Mouse (Mus musculus): ENCODE results near the gene Tnip1. TPM values are rescaled to one million over a fixed set of nuclear protein-coding genes. Genes with fewer than 3 reads are reported as not detected.

Tnip1 gene
- polyA plus RNA-seq (2015; fragmentation: Nextera tagmentation; extraction: Ambion mirVana) = 19.8 and 20.2 TPM in 2 replicates

GRCm38 (mm10) chr11:54962810-54963209 is at the start of gene Tnip1:
TSS of gene Tnip1 (minus strand) at chr11:54962917.
- no peak for ATAC-seq (ENCODE audit: insufficient number of reproducible peaks, insufficient read depth, low FRiP score, low TSS enrichment, low read depth)
- Histone ChIP-seq H3K27me3 (no peaks in the 10 kb centered on the region), H3K9me3 (no peaks in the 10 kb centered on the region), H3K4me1 (peaks cover 9% of the 10 kb centered on the region), H3K4me3 (no peak within 1 kb of the TSS), H3K36me3 (no peaks in the 10 kb centered on the region), H3K9ac (peak within 1 kb of the TSS; percentile 54), H3K27ac (no peak within 1 kb of the TSS), H3K4me2 (peak within 1 kb of the TSS; percentile 24)
- 32% methylated on average over 6 of the region's 6 CpGs for WGBS

- H3K9me3 ChIP-seq = no peaks in the 10 kb centered on the region
- peaks cover 5% of the 10 kb centered on the region; the same call in 1 of the 2 replicates for H3K4me1 ChIP-seq
- no peak overlapping the region for H3K9ac ChIP-seq
- H3K4me3 ChIP-seq = no peak overlapping the region
- no peak for ATAC-seq (ENCODE audit: insufficient number of reproducible peaks, insufficient read depth, low FRiP score, low TSS enrichment, low read depth)
- H3K27ac ChIP-seq = no peak overlapping the region
- H3K36me3 ChIP-seq = peaks cover 97% of the 10 kb centered on the region
- 91% methylated on average over 3 of the region's 3 CpGs for WGBS
- H3K4me2 ChIP-seq = no peak overlapping the region
- H3K27me3 ChIP-seq = no peaks in the 10 kb centered on the region
These were observed 48.7 kb upstream of the Tnip1 start for GRCm38 (mm10) chr11:55011440-55011839.

GRCm38 (mm10) chr11:55008230-55008629 is 45.5 kb upstream of the Tnip1 start:
- no peak overlapping the region for H3K4me3 ChIP-seq
- H3K9ac ChIP-seq = no peak overlapping the region
- H3K4me1 ChIP-seq = no peaks in the 10 kb centered on the region
- H3K4me2 ChIP-seq = no peak overlapping the region
- no peak for ATAC-seq (ENCODE audit: insufficient number of reproducible peaks, insufficient read depth, low FRiP score, low TSS enrichment, low read depth)
- WGBS = 83% methylated on average over 6 of the region's 6 CpGs
- peaks cover 100% of the 10 kb centered on the region for H3K36me3 ChIP-seq
- H3K27ac ChIP-seq = no peak overlapping the region
- no peaks in the 10 kb centered on the region for H3K9me3 ChIP-seq
- H3K27me3 ChIP-seq = no peaks in the 10 kb centered on the region

GRCm38 (mm10) chr11:55005684-55006083 is 43.0 kb upstream of the Tnip1 start:
- WGBS = 81% methylated on average over 5 of the region's 5 CpGs
- no peaks in the 10 kb centered on the region for H3K9me3 ChIP-seq
- no peaks in the 10 kb centered on the region for H3K4me1 ChIP-seq
- H3K27me3 ChIP-seq = no peaks in the 10 kb centered on the region
- H3K9ac ChIP-seq = no peak overlapping the region
- H3K4me3 ChIP-seq = no peak overlapping the region
- peaks cover 97% of the 10 kb centered on the region for H3K36me3 ChIP-seq
- H3K4me2 ChIP-seq = no peak overlapping the region
- ATAC-seq (ENCODE audit: insufficient number of reproducible peaks, insufficient read depth, low FRiP score, low TSS enrichment, low read depth) = no peak
- no peak overlapping the region for H3K27ac ChIP-seq

GRCm38 (mm10) chr11:55004970-55005502 is 42.3 kb upstream of the Tnip1 start:
- no peak for ATAC-seq (ENCODE audit: insufficient number of reproducible peaks, insufficient read depth, low FRiP score, low TSS enrichment, low read depth)
- WGBS = 83% methylated on average over 7 of the region's 7 CpGs

GRCm38 (mm10) chr11:54998708-54999107 is 36.0 kb upstream of the Tnip1 start:
- H3K9ac ChIP-seq = no peak overlapping the region
- no peak overlapping the region for H3K27ac ChIP-seq
- no peaks in the 10 kb centered on the region for H3K4me1 ChIP-seq
- ATAC-seq (ENCODE audit: insufficient number of reproducible peaks, insufficient read depth, low FRiP score, low TSS enrichment, low read depth) = no peak
- no peaks in the 10 kb centered on the region for H3K27me3 ChIP-seq
- no peaks in the 10 kb centered on the region for H3K9me3 ChIP-seq
- WGBS = 70% methylated on average over 2 of the region's 2 CpGs
- no peak overlapping the region for H3K4me3 ChIP-seq
- H3K36me3 ChIP-seq = peaks cover 92% of the 10 kb centered on the region
- H3K4me2 ChIP-seq = no peak overlapping the region

More at GRCm38 (mm10) chr11:55004970-55005502, 42.3 kb upstream of the Tnip1 start:
- H3K36me3 ChIP-seq = peaks cover 97% of the 10 kb centered on the region
- no peaks in the 10 kb centered on the region for H3K4me1 ChIP-seq
- no peak overlapping the region for H3K27ac ChIP-seq
- H3K27me3 ChIP-seq = no peaks in the 10 kb centered on the region
- no peaks in the 10 kb centered on the region for H3K9me3 ChIP-seq
- no peak overlapping the region for H3K4me2 ChIP-seq
- H3K9ac ChIP-seq = no peak overlapping the region
- no peak overlapping the region for H3K4me3 ChIP-seq

- no peaks in the 10 kb centered on the region for H3K4me1 ChIP-seq
- WGBS = 5% methylated on average over 12 of the region's 12 CpGs
- H3K27ac ChIP-seq = no peak overlapping the region
- H3K9ac ChIP-seq = no peak overlapping the region
- no peak for ATAC-seq (ENCODE audit: insufficient number of reproducible peaks, insufficient read depth, low FRiP score, low TSS enrichment, low read depth)
- H3K4me2 ChIP-seq = no peak overlapping the region
- H3K4me3 ChIP-seq = no peak overlapping the region
- H3K36me3 ChIP-seq = peaks cover 92% of the 10 kb centered on the region
- H3K27me3 ChIP-seq = no peaks in the 10 kb centered on the region
- no peaks in the 10 kb centered on the region for H3K9me3 ChIP-seq
These were observed 35.6 kb upstream of the Tnip1 start for GRCm38 (mm10) chr11:54998284-54998683.

GRCm38 (mm10) chr11:54996176-54996575 is 33.5 kb upstream of the Tnip1 start:
- no peak for ATAC-seq (ENCODE audit: insufficient number of reproducible peaks, insufficient read depth, low FRiP score, low TSS enrichment, low read depth)
- Histone ChIP-seq H3K27ac (no peak overlapping the region), H3K27me3 (no peaks in the 10 kb centered on the region), H3K9me3 (no peaks in the 10 kb centered on the region), H3K4me2 (no peak overlapping the region), H3K36me3 (peaks cover 92% of the 10 kb centered on the region), H3K9ac (no peak overlapping the region), H3K4me3 (no peak overlapping the region), H3K4me1 (no peaks in the 10 kb centered on the region)
- WGBS = 65% methylated on average over 7 of the region's 7 CpGs

GRCm38 (mm10) chr11:54989920-54990319 is 27.2 kb upstream of the Tnip1 start:
- Histone ChIP-seq H3K27me3 (no peaks in the 10 kb centered on the region), H3K4me2 (no peak overlapping the region), H3K27ac (no peak overlapping the region), H3K4me1 (no peaks in the 10 kb centered on the region), H3K36me3 (peaks cover 87% of the 10 kb centered on the region), H3K4me3 (no peak overlapping the region), H3K9ac (no peak overlapping the region), H3K9me3 (no peaks in the 10 kb centered on the region)
- ATAC-seq (ENCODE audit: insufficient number of reproducible peaks, insufficient read depth, low FRiP score, low TSS enrichment, low read depth) = no peak

- no peak for ATAC-seq (ENCODE audit: insufficient number of reproducible peaks, insufficient read depth, low FRiP score, low TSS enrichment, low read depth)
- Histone ChIP-seq H3K9me3 (no peaks in the 10 kb centered on the region), H3K27ac (no peak overlapping the region), H3K4me3 (no peak overlapping the region), H3K9ac (no peak overlapping the region), H3K36me3 (peaks cover 82% of the 10 kb centered on the region), H3K4me2 (no peak overlapping the region), H3K4me1 (no peaks in the 10 kb centered on the region), H3K27me3 (no peaks in the 10 kb centered on the region)
- WGBS = 72% methylated on average over 8 of the region's 8 CpGs
These were observed 26.1 kb upstream of the Tnip1 start for GRCm38 (mm10) chr11:54988754-54989349.

GRCm38 (mm10) chr11:54987974-54988373 is 25.3 kb upstream of the Tnip1 start:
- Histone ChIP-seq H3K9ac (no peak overlapping the region), H3K9me3 (no peaks in the 10 kb centered on the region), H3K36me3 (peaks cover 82% of the 10 kb centered on the region), H3K4me3 (no peak overlapping the region), H3K4me1 (no peaks in the 10 kb centered on the region), H3K27me3 (no peaks in the 10 kb centered on the region), H3K4me2 (no peak overlapping the region), H3K27ac (no peak overlapping the region)
- WGBS = 77% methylated on average over 1 of the region's 1 CpGs
- no peak for ATAC-seq (ENCODE audit: insufficient number of reproducible peaks, insufficient read depth, low FRiP score, low TSS enrichment, low read depth)

GRCm38 (mm10) chr11:54985086-54985485 is 22.4 kb upstream of the Tnip1 start:
- 66% methylated on average over 3 of the region's 3 CpGs for WGBS
- H3K4me1 ChIP-seq = no peaks in the 10 kb centered on the region

More at GRCm38 (mm10) chr11:54985086-54985485, 22.4 kb upstream of the Tnip1 start:
- H3K4me2 ChIP-seq = no peak overlapping the region
- peaks cover 2% of the 10 kb centered on the region; the same call in 1 of the 2 replicates for H3K9me3 ChIP-seq
- H3K27me3 ChIP-seq = no peaks in the 10 kb centered on the region
- H3K36me3 ChIP-seq = peaks cover 86% of the 10 kb centered on the region
- no peak overlapping the region for H3K9ac ChIP-seq
- 0 out of 2 replicates have a peak, but pooled peaks have one; percentile 40 for ATAC-seq (ENCODE audit: insufficient number of reproducible peaks, insufficient read depth, low FRiP score, low TSS enrichment, low read depth)
- no peak overlapping the region for H3K27ac ChIP-seq
- no peak overlapping the region for H3K4me3 ChIP-seq
